Mouse (Mus musculus): Measurements from ENCODE around the gene Aida. TPM values are rescaled to one million over a fixed set of nuclear protein-coding genes. Genes with fewer than 3 reads are reported as not detected.

The Aida gene
- total RNA-seq, 4 experiments from 2014 or later, result 47.1 to 53.3 (median 49.8) TPM

Other genes with a start within 250 kb of the Aida start
- 1 to 10 TPM; 4.5 to 6.5 (median 5.4) TPM for gene Disp1, start 75.1 kb upstream of the Aida start, total RNA-seq (2022)
- gene Brox, start 679 bp downstream of the Aida start, total RNA-seq (2022), result 10 to 100 TPM; 47.5 to 63.0 (median 56.3) TPM
- gene Mia3, start 73.0 kb downstream of the Aida start, total RNA-seq (2022), result 100 to 1,000 TPM; 209 to 231 (median 215) TPM
- 10 to 100 TPM; 19.4 to 22.6 (median 20.0) TPM for gene Taf1a, start 92.4 kb downstream of the Aida start, total RNA-seq (2022)
- 1 to 10 TPM in 1 of 4 experiments, under 1 TPM in 3; 0.16 to 1.2 (median 0.32) TPM for gene Hhipl2, start 121.6 kb downstream of the Aida start, total RNA-seq (2022)

Measured in layer of hippocampus, adult 8-10 months (tissue).